Mouse (Mus musculus) lung, embryonic 14.5 days (tissue): ENCODE measurements around the gene Lrcol1. TPM values are rescaled to one million over a fixed set of nuclear protein-coding genes. Genes with fewer than 3 reads are reported as not detected.

ENCODE experiments used
- ATAC-seq: fragments of 200-750 bp; cut with Nextera tagmentation; 2 replicates; pipeline ENCODE4 v1.8.0; 2017; ENCODE audit warnings: mild to moderate bottlenecking, moderate TSS enrichment, moderate library complexity; ENCODE audit not compliant: insufficient read depth
- DNase-seq: peaks from one replicate; pipeline ENCODE4 v3.0.0-alpha.2; 2015
- H3K27ac ChIP-seq: fragments of 300-500 bp; sonication (generic); 2 replicates; pipeline ENCODE4 v1.5.1; 2014; ENCODE audit warnings: low read depth, mild to moderate bottlenecking, moderate library complexity
- H3K27me3 ChIP-seq: fragments of 300-500 bp; sonication (generic); 2 replicates; pipeline ENCODE4 v1.6.1; 2014; ENCODE audit warnings: low read length, control low read depth; ENCODE audit not compliant: insufficient read depth
- H3K36me3 ChIP-seq: fragments of 300-500 bp; sonication (generic); 2 replicates; pipeline ENCODE4 v1.6.1; 2014; ENCODE audit warnings: control low read depth; ENCODE audit not compliant: insufficient read depth
- H3K4me1 ChIP-seq: fragments of 300-500 bp; sonication (generic); 2 replicates; pipeline ENCODE4 v1.6.1; 2014; ENCODE audit warnings: antibody characterized with exemption, control low read depth; ENCODE audit not compliant: insufficient read depth
- H3K4me2 ChIP-seq: fragments of 300-500 bp; sonication (generic); 2 replicates; pipeline ENCODE4 v1.6.1; 2014; ENCODE audit warnings: mild to moderate bottlenecking
- H3K4me3 ChIP-seq: fragments of 300-500 bp; sonication (generic); 2 replicates; pipeline ENCODE4 v1.5.1; 2014; ENCODE audit warnings: low read depth, low read length
- H3K9ac ChIP-seq: fragments of 300-500 bp; sonication (generic); 2 replicates; pipeline ENCODE4 v1.6.1; 2014
- H3K9me3 ChIP-seq: fragments of 300-500 bp; sonication (generic); 2 replicates; pipeline ENCODE4 v1.6.1; 2016; ENCODE audit warnings: low read depth, low read length, control low read depth
- CTCF ChIP-seq: IDR thresholded peaks from 2 replicates; pipeline ENCODE4 v1.5.1; 2016; ENCODE audit warnings: antibody characterized with exemption, low read depth
- whole genome bisulfite sequencing: fragments of 180-500 bp; shearing (Covaris S2); extraction: QIAGEN DNeasy Blood & Tissue Kit; methylation state at CpG from one replicate; pipeline ENCODE4 v1.1.7; 2014; 5-methylcytosine and 5-hydroxymethylcytosine counted together
- polyA plus RNA-seq: library from polyadenylated mRNA; unstranded; fragments of >200 nt; fragmentation: Nextera tagmentation; extraction: Ambion mirVana; gene quantifications from 2 replicates; pipeline ENCODE4 v1.2.1, GENCODE M21; 2014

The Lrcol1 gene
- polyA plus RNA-seq, 1 experiment from 2014 or later: 2.4 TPM

DNA sequence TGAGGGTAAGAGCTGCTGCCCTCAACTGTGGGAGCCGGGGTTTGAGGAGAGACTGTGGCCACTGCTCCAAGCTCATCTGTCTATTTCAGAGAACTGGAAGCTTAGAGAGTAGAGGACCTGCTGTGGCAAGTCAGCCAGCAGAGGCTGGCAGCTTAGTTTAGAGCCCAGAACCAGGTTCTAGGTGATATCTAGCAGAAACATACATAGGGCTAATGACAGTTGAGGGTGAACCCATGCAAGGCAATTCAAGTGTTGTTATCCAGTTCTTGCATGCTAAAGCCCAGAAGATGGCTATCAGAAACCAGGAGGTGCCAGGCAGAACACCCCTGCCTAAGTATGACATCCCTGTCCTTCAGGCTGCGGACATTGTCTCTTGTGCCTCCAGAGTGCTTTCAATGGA lies 58.0 kb downstream of the Lrcol1 start:
- DNase-seq (no peak), ATAC-seq (no peak)
- Histone ChIP-seq H3K27ac (no peak overlapping the region), H3K4me2 (no peak overlapping the region), H3K27me3 (no peaks in the 10 kb centered on the region), H3K4me1 (no peaks in the 10 kb centered on the region), H3K9me3 (no peaks in the 10 kb centered on the region), H3K4me3 (no peak overlapping the region), H3K9ac (no peak overlapping the region), H3K36me3 (no peaks in the 10 kb centered on the region)
- TF ChIP-seq CTCF: no peak
- WGBS: 92% methylated on average over 2 of the region's 2 CpGs

DNA sequence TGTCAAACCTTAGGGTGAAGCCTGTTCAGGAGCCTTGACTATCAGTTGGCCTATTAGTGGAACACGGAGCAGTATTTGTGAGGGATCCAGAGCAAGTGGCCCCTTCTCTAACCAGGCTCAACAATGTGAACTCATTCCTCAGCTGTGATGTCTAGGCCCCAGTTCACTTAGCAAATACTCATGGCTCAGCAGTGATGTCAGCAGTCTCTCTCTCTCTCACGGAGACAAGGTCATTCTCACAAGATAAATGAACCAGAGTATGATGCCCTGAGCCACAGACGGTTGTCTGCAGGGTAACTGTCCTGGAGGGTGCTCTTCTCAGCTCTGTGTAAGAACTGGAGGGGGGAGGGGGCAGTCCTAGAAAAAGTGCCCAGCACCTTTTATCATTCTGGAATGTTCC lies 59.4 kb downstream of the Lrcol1 start:
- H3K36me3 ChIP-seq: no peaks in the 10 kb centered on the region
- ATAC-seq (no peak), DNase-seq (no peak)
- 35% methylated on average over 3 of the region's 3 CpGs for WGBS
- no peak overlapping the region for H3K9ac ChIP-seq
- H3K4me1 ChIP-seq: no peaks in the 10 kb centered on the region
- no peaks in the 10 kb centered on the region for H3K27me3 ChIP-seq
- no peak overlapping the region for H3K4me2 ChIP-seq
- TF ChIP-seq CTCF: no peak
- H3K4me3 ChIP-seq: no peak overlapping the region
- no peaks in the 10 kb centered on the region for H3K9me3 ChIP-seq
- no peak overlapping the region for H3K27ac ChIP-seq

Other genes starting within 250 kb of the Lrcol1 start
- gene Plcxd1, start 244.8 kb upstream of the Lrcol1 start, polyA plus RNA-seq: 2.2 TPM in 2 replicates
- 26.2 and 29.8 TPM in 2 replicates for gene Gtpbp6, start 236.5 kb upstream of the Lrcol1 start, polyA plus RNA-seq
- 3.3 and 3.8 TPM in 2 replicates for gene Zfp605, start 234.6 kb upstream of the Lrcol1 start, polyA plus RNA-seq
- gene Chfr, start 208.9 kb upstream of the Lrcol1 start, polyA plus RNA-seq: 41.8 and 42.3 TPM in 2 replicates
- gene Golga3, start 168.0 kb upstream of the Lrcol1 start, polyA plus RNA-seq: 26.6 and 28.3 TPM in 2 replicates
- gene Ankle2, start 113.7 kb upstream of the Lrcol1 start, polyA plus RNA-seq: 35.5 and 39.8 TPM in 2 replicates
- 72.9 and 74.0 TPM in 2 replicates for gene Pgam5, start 74.8 kb upstream of the Lrcol1 start, polyA plus RNA-seq
- gene Pxmp2, start 58.5 kb upstream of the Lrcol1 start, polyA plus RNA-seq: 8.5 and 9.4 TPM in 2 replicates
- 43.9 and 44.9 TPM in 2 replicates for gene Pole, start 58.4 kb upstream of the Lrcol1 start, polyA plus RNA-seq
- 14.1 and 15.4 TPM in 2 replicates for gene P2rx2, start 1.5 kb upstream of the Lrcol1 start, polyA plus RNA-seq
- gene Fbrsl1, start 103.8 kb downstream of the Lrcol1 start, polyA plus RNA-seq: 19.2 and 20.9 TPM in 2 replicates
- gene Galnt9, start 199.6 kb downstream of the Lrcol1 start, polyA plus RNA-seq: 0.12 TPM in 1 of 2 replicates, not detected in the other